Mouse (Mus musculus) ZHBTc4 (cell line): ENCODE data around the gene Pdk2.
A peak's percentile ranks its signal among the peaks of the same experiment; 100 is the strongest.
"Not testable (repeated sequence)": the region's sequence is repeated elsewhere in the genome, so short reads cannot be mapped to it uniquely, and the experiment has no call there.

Source experiments
- DNase-seq: peaks from one replicate; pipeline ENCODE4 v3.0.0-alpha.2; 2011; ENCODE audit warnings: low read depth, low spot score

Gene Pdk2

DNA sequence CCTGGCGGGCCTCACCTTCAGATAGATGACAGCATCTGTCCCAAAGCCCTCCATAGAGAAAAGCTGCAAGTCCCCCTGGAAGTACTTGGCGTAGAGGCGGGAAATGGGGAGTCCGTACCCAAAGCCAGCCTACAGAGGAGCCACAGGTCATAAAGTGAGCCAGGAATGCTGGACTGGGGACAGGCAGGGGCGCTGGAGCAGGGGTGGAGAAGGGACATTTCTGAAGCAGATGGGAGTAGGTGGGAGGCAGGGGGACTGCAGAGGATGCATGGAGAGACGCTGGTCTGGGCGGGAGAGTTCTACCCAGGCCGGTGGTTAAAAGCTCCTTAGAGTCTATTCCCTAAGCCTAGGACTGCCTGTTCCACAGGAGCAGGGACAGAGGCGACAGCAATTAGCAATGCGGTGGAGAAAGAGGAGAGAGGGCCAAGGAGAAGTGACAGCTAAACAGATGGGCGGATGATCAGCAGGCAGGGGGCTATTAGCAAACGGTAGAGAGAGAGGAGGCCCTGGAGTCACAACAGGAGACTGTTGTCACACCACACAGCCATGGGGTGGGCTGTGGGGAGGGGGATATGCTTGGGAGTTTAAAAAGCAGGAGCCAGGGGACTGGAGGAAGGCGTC is 13.2 kb downstream of the Pdk2 start:
- no peak for DNase-seq

DNA sequence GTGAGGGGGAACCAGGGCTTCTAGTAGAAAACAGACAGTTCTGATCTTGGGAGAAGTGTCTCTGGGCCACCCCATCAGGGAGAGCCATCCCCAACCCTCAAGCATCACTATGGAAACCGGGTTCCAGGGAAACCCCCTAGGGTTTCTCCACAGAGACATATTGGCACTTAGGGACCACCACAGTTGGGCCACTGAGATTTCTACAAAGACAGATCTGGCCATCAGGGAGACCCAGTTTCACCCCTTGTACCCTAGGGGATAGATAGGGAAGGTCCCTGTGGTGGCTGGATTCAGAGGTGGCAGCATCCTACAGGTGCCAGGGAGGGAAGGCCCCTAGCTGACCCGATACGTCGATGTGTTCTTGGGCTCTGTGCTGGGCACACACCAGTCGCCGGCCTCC is 14.3 kb downstream of the Pdk2 start:
- DNase-seq = no peak

DNA sequence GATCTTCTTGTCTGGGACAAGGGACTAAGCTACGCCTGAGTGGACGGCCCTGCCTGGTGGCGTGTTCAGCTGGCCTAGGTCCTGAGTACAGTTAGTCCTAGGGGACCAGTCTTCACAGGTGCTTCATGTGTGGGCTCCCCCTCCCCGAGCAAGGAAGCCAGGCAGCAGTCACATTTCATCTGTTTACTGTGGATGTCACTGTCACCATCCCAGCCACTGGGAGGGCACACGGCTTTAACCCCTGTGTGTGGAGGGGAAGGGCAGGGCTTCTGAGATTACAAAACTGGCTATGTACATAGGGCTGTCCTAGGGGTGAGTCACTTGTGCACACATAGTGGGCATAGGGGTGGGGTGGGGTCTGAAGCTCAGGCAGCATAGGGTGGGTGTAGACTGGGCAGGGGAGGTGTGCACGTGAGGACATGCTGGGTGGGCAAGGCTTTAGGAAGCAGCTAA is 15.0 kb downstream of the Pdk2 start:
- no peak for DNase-seq

DNA sequence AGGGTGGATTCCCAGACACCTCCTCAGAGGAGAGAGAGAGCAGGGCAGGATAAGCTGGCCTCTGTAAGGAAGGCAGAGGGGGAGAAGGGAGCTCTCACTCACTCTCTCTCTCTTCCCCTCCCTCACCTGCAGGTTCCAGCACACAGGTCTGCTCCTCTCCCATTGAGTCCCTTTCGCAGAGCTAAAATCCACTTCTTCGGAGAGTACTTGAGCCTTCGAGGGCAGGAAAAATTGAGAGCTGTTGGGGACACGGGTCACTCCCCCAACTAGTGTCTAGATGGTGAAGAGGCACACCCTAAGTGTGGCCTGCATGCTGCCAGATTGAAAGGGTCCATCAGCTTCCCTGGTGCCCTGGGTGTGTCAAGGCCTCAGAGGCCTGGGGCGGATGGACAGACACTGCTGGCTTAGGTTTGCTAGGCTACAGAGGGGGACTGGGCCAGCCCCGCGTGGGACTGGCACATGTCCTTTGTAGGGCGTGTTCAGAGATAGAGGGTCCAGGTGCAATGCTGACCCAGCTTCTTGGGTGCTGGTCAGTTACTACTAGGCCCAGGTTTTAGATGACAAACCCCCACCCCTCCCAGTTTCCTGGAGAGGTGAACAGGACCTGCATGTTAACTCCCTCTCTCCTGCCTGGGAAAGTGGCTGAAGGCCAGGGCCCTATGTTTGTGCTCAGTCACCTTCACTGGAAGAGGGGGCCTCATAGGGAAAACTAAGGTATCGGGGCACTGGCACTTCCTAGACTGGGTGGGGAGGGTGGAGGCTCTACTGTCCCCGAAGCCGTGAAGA is 15.7 kb downstream of the Pdk2 start:
- DNase-seq = no peak

DNA sequence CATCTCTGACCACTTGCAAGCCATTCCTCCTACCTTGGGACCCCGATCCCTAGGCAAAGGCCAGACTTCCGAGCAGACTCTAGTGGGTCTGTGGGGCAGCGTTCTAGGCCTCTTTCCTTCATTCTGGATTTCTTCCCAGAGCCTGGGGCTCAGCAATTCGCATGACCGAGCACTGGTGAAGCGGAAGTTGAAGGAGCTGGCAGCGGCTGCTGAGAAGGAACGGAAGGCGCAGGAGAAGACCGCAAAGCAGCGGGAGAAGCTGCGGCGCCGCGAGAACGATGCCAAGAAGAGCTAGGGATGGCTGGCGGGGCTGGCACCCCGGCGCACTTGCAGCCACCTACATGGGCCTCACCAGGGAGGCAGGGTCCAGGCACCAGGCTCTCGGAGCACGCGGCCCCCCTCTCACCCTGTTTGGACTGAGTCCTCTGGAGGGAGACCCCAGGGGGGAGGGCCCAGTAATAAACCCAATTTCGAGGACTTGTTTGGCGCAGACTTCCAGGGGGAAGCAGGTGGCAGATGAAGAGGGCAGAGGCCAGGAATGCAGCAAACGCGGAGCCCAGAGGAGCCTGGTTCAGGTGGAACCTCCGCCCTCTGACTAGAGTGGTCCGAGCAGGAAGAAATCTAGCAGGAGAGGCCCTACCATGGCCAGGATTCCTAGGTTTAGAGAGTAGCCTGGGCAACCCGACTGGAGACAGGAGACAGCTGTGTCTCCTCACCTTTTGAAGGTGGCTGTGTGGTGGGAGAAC is 16.5 kb downstream of the Pdk2 start:
- peak; percentile 49 for DNase-seq

DNA sequence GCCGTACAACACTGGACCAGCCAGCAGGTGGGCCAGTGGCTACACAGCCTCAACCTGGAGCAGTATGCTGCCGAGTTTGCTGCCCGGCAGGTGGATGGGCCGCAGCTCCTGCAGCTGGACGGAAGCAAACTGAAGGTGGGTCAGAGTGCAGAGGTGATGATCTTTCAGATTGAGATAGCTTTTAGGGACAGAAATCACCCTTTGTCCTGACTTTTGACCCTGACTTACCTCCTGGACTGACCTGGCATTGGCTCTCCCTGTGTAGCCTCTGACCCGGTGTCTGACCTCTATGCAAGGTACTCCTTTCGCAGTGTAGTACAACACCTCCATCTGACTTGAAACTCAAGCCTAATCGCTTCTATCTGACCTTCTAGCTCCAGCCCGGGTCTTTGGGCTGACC is 17.7 kb downstream of the Pdk2 start:
- DNase-seq = no peak

DNA sequence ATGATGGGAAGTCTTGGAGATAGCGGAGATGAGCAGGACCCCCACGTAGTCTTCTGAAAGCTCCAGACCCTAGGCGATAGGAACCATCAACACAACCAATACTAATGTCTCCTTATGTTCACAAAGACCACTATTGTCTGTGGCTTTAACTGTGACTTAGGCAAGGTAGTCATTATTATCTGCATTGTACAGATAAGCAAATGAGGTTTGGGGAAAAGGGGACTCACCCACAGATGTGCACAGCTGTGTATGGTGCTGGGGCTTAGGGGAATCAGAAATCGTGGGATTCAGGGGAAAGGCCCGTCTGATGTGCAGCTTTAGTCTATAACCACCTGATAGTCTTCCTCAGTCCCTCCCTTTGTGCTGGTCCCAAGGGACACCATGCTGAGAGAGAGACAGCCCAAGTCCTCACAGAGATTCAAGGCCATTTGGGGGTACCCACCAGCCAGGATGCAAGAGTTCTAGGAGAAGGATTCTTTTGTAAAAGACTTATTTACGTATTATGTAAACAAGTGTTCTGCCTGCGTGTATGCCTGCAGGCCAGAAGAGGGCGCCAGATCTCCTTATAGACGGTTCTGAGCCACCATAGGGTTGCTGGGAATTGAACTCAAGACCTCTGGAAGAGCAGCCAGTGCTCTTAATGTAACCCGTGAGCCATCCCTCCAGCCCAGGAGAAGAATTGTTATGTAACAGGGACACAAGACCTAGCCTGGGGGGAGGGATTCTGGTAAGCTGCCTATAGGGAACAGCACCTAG is 18.7 kb downstream of the Pdk2 start:
- peak; percentile 68 for DNase-seq

DNA sequence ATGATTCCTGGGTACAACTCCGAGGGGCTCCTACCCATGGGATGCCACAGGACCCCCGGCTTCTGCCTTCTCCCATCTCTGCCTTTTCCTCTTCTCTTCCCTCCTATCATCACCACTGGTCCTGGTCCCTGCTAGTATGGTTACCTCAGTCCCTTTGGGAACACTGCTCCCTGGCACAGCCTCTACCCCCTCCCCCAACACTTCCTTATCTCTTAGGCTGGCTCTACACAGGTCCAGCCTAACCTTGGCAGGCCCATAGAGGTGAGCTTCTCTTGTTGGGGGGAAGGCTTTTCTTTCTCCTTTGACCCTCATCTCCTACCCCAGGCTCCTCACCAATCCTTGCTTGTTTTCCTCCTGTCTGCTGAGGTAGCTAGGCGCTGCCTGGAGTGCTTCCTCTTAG is 25.7 kb downstream of the Pdk2 start:
- DNase-seq = no peak

DNA sequence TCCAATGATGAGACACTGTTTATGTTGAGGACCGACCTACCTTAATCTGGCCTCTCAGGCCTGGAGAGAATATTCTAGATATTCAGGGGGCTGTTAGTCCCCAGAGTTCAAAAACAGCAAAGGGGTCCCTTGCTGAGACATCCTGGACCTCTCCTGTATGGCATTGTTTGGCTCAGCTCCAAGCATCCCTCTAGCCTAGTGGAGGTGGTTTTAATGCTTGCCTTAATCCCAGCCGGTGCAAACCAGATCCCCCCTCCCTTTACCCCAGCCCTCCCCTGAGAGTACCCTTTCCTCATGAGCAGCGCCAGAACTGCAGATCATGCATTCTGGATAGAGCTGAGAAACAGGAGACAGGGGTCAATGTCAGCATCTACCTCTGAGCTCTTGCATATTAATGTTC is 28.7 kb downstream of the Pdk2 start:
- DNase-seq = no peak

DNA sequence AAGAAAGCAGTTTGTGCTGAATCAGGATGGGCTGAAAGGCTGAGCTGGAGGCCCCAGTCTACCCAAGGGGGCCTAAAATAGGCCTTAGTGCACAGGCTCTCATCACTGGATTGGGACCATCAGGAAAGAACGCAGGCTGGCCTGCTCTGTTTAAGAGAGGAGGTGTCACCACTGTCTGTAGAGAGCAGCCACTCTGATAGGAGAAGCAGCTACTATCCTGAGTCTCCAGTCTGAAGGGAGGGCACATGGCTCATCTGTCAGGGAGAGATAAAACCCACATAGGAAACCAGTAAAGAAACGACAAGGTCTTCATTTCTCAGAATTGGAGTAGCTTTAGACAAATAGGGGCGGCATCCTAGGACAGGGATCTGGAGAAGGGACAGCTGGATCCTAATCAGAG is 29.1 kb downstream of the Pdk2 start:
- DNase-seq = no peak

DNA sequence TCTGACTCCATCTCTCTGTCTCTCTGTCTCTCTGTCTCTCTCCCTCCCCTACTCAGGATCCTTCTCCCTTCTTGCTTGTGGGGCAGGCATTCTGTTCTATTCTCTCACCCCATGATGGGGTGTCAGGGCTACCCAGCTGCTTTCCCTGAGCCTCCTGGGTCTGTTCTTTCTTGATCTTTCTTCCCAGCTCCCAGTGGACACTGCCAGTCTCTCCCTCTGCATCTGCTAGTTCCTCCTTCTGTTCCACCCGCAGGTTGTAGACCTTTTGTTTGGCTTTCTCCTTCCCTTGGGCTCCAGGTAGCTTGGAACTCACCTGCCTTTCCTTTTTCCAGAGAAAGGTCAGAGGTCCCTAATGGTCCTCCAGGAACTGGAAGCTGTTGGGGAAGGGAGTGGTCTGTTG is 29.7 kb downstream of the Pdk2 start:
- DNase-seq = no peak

DNA sequence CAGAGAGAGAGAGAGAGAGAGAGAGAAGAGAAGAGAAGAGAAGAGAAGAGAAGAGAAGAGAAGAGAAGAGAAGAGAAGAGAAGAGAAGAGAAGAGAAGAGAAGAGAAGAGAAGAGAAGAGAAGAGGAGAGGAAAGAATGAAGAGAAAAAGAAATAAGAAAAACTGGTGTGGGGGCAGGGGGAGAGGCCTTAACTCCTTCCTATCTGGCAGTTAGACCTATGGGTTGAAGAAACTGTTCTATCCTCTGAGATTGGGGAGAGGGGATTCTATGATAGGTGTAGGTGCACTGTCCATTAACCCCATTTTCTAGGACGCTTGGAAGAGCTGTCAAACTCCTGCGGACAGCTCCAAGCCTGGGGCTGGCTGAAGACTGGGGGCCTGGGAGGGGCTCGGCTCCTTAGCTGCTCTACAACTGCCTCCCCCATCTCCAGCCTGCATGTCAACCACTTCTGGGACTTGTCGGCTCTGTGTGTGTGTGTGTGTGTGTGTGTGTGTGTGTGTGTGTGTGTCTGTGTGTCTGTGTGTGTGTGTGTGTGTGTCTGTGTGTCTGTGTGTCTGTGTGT is 30.2 kb downstream of the Pdk2 start:
- DNase-seq = not testable (repeated sequence)

DNA sequence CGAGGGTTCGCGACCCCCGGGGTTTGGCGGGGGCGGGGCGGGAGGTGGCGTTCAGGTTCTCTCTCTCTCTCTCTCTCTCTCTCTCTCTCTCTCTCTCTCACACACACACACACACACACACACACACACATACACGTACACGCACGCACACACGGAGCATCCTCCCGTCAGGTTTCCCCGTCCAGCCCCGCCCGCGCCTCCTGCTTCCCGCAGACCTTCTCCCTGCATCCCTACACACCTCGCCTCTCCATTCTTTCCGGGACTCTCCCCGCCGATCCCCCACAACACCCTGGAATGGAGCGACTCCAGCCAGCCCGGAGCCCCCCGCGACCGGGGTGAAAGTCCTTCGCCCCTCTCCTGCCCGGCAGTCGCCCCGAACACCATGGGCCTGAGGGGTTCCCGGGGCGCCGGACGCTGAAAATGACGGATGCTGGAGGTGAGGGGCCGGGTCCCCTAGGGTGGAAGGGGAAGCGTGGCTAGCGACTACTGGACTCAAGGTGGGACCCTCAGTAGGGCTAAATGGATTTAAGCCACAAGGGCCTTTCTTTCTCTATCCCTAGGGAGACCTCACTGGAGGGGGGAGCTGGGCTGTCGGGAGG is 30.9 kb downstream of the Pdk2 start:
- no peak for DNase-seq

DNA sequence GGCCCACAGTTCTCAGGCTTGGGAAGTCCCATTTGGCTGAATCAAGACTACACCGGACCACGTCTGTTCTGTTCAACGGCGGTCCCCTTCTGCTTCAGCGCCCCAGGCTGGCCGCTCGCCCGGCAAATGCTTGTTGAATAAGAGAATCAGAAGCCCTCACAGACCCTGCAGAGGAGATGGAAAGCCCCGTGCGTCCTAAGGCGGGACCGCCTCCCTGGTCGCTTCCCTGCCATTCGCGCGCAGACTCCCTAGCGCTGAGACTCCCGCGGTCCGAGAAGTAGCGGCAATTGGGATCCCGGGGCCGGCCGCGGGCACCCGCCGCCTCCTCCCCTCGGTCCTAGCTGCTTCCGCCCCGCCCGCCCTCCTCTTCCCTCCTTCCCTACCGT is 31.5 kb downstream of the Pdk2 start, which contains the start of gene Samd14:
TSS of gene Samd14 (plus strand) at position 251 of the 386 bp plus-strand sequence.
- DNase-seq = peak; percentile 75

DNA sequence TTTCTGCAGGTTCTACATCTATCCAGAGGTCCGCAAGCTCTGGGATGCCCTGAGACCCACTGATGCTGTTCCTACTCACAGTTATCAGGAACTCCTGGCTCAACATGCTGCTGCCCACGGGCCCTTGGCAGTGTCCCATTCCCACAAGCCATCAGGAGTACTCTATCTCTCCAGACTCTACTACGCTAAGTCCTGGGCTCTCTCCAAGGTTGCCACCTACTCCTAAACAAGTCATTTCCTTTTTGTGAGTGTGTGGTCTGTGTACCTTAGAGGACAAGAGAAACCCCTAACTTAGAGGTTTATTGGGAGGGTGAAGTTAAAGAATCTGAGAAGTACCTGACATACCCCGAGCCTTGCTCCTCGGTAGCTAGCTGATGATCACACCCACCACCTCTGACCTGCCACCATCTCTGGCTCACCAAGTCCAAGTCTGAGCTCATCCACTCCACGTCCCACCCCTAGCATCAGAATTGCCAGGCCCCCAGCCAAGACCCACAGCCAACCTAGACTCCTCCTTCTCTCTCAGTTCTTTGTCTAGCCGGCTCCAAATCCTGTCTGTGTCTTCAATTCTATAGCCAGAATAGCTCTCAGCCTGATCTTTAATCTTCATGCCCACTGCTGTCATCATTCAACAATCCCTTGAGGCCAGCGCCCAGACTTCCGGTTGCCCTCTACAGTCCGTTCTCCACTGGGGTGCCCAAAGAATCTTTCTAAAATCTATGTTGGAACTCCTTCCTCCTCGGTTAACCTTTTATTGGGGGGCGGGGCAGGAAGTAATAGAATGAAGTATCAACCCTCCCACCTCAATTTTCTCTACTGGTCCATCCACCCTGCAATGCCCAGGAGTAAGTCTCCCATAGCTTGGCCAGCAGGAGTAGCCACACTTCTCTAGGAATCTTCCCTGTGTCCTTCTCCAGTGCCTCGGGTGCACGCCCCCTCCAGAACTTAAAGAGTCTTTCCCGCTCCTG is 32.2 kb downstream of the Pdk2 start:
- no peak for DNase-seq

DNA sequence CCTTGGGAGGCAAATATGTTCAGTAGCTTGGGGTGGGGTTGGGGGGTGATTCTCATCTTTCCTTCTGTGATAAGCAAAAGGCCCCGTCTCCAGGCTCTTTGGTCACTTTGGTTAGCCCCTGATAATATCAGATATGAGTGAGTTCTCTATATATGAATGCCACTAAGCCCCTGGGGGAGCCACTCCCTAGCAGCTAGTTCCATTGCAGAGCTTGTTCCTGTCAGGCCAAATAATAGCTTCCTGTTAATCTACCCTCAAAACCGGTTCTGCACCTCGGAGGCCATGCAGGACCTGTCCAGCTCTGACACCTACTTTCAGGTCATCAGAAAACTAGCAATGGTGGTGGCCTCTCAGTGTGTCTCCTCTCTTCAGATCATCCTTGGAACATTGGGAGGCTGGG is 33.7 kb downstream of the Pdk2 start:
- no peak for DNase-seq

DNA sequence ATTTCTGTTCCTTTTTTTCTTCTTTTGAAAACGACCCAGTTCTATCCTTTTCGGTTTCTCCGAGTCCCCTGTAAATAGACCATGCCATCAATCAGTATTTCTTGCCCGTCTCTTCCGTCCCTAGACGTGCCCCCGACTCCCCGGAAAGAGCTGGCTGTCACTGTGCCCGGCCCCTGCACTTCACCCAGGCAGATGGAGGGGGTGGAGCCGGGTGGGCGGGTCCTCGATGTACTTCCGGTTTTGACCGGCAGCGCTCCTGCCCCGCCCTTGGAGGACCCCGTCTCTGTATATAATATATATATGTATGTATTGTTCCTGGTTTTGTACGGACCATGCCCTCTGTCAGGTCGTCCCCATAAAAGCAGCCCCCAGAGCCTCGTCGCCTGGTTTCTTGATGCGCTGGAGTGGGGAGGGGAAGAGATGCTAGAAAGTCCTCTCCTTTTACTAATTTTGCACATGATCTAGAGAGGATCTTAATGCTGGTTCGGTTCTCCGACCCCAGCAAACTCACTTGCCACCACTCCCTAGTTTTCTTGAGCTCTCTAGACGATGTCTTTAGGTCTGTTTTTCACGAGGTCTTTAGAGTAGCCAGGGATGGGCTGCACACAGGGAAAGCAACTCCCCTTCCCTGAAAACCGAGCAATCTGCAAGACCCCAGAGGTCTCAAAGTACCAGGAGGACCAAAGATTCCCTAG is 34.5 kb downstream of the Pdk2 start:
- peak; percentile 69 for DNase-seq

DNA sequence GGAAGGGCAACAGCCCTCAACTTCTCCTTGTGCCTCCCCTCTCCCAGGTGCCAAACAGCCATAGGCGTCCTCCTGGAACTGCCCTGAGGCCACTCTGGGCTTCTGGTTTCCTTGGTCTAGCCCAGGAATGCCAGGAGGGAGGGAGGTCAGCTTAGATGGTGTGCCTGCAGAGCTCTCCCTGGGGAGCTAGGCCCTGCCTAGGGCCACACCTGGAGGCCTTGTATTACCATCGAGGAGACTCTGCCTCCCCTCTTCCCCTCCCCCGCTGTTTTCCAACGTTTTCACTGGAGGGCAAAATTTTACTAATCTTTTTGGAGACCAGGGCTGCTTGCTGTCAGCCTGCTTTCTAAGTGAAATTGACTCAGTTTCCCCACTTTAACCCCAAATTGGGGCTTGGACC is 35.1 kb downstream of the Pdk2 start:
- no peak for DNase-seq

DNA sequence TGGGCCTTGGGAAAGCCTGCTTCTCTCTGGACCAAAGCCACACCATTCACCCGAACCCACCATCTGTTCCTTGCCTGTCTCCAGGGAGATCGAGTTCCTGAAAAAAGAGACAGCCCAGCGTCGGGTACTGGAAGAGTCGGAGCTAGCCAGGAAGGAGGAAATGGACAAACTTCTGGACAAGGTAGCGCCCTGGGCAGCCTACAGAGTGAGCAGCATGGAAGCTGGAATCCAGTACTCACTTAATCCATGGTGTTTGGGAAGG is 36.3 kb downstream of the Pdk2 start:
- no peak for DNase-seq
